Mouse (Mus musculus): ENCODE measurements around the gene Fbxo28.

DNA sequence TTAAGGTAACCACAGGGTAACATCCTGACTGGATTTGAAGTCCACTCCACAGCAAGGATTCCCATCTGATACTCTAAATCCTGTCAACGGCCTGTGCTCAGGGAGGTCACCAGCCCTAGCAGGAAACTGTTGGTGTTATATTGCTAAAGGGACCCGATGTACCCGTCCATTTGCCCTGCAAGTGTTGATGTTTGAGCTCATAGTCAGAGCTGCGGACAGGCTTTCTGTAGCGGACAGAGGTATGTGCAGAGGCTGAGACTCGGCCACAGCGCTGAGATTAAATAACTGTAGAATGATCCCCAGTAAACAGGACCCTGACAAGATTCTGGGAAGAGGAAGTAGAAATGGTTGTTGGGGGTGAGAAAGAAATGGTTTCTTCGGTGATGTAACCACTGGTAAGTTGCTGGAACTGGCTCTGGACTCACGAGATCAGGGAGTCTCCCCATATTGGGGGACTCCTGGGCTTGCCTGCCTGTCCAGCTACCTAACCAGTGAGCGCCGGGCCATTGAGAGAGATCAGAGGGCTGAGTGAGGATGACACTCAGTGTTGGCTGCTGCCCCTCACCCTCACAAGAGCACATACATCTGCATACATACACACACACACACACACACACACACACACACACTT, 36.9 kb upstream of the Fbxo28 start:
- no peak for TF ChIP-seq CTCF (IDR thresholded peaks at IDR 0.05; ENCODE audit: low read depth)
- TF ChIP-seq EP300 (IDR thresholded peaks at IDR 0.05; ENCODE audit: low read depth), result no peak
